Mouse (Mus musculus): Measurements from ENCODE around the gene Sec14l4.

Gene Sec14l4

DNA sequence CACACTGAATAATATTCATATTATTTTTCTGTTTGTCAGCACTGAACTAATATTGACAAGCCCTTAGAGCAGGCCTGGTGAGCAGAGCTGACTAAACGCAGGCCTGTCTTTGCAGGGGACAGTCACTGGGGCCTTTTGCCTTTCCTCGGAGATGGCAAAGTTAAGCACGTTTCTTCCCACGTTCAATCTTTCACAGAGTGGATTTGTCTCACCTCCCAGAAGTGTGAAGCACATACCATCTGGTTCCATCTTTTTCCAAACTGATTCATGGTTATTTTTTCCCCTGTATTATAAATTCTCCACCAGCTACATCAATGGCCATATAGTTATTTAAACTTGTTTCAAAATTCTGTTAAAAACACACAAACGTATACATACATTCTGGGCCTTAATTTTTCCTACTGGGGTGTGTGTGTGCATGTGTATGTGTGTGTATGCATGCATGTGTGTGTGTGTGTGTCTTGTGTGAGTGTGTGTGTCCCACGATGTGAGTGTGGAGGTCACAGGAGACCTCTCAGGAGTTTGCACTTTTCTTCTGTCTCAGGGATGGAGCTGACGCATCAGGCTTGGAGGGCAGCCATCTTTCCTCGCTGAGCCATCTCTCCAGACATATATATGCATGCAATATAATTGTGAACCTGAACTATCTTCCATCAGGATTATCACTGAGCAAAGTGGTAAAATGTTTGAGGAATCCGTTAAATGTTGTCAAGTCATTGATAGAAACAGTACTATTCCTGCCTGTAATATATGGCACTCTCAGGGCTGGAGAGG, 3.5 kb upstream of the Sec14l4 start:
- no peak for DNase-seq (ENCODE audit: low spot score)

DNA sequence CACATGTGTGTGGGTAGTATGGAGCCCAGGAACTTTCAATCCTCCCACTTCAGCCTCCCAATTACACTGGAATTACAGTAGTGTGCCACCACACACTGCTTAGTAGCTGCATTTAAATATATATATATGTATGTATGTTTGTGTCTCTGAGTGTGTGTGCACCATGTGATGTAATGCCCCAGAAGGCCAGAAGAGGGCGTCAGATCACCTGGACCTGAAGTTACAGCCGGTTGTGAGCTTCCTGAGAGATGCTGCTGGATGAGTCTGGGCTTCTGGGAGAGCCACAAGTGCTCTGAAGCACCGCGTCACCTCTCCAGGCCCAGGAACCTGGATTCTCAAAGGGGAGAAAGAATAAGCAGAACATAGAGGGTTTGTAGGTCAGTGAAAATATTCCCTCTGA, 1.9 kb upstream of the Sec14l4 start:
- no peak for DNase-seq (ENCODE audit: low spot score)

DNA sequence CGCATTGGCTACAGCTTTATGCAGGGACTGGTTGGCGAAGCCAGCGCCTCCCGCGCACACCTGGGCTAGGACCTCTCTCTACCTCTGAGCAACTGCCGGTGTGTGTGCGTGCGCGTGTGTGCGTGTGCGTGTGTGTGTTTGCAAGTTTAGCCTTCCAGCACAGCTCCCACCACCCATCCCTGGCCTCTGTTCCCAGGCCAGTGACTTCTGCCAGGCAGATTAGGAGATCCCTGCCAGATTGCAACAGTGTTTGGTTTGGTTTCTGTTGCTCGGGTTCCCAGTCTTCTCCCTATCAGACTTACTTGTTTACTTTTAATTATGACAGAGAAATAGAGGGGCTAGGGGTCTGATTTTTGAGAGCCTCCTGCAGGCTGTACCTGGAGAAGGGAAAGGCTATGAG, 699 bp downstream of the Sec14l4 start:
- no peak for DNase-seq (ENCODE audit: low spot score)

DNA sequence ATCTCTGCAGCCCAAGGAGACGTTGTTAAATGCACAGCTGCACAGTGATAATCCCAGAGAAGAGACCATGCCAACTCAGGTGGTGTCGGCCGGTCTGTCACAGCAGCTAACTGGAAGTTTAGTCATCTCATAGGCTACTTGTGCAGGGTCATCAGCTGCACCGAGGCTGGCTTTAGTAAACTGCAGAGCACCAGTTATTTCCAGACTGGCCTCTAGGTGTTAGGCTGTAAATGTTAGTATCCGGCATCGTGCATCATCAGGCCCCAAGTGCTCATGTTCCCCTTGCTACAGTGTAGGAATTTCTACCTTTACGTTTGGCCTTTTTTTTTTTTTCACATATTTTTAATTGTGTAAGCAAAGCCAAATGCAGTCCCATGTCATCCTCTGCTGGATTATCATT, 2.2 kb downstream of the Sec14l4 start:
- DNase-seq (ENCODE audit: low spot score): no peak

DNA sequence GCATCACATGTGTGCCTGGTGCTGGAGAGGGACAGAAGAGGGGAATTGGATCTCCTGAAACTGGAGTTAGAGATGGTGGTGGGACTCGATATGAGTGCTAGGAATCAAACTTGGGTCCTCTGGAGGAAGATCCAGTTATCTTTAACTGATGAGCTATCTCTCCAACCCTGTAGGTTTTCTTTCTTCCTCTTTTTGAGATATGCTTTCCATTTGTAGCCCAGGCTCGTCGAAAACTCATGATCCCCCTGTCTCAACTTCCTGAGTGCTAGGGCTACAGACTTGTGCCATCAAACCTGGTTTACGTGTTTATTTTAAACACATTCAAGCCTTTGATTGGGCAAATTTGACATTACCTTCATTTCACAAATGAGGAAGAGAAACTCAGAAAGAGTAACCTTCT, 2.9 kb downstream of the Sec14l4 start:
- DNase-seq (ENCODE audit: low spot score): no peak

DNA sequence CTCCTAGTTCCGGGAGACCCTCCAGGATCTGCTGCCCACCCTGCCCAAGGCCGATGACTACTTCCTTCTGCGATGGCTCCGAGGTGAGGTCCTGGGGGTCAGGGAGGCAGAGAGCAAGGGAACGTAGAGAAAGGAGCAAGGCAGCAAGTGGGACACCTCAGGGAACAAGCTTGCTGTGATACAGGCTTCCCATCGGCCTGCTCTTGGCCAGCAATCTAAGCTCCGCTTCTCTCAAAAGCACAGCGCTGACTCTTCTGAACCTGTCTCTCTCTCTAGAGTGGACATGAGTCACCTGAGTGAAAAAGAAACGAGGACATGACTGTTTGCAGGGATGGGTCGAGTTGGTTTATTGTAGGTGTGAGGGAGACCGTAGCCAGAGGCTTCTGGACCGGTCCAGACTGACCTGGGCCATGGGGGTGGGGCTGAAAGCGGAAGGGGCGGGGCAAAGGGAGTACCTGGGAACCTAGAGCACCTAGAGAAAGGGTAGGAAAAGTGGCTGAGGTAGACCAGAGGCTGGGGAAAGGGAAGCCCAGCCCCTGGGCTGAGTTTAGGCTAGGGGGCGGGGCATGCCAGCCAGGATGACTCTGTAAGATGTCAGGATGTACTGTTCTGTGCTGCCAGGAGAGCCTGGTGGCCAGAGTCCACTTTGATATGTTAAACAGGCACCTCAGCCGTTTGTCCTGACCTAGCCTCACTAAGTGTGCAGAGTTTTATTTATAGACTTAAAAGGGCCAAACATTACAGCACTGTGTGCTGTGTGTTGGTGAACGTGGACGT, 4.0 kb downstream of the Sec14l4 start:
- DNase-seq (ENCODE audit: low spot score): no peak

DNA sequence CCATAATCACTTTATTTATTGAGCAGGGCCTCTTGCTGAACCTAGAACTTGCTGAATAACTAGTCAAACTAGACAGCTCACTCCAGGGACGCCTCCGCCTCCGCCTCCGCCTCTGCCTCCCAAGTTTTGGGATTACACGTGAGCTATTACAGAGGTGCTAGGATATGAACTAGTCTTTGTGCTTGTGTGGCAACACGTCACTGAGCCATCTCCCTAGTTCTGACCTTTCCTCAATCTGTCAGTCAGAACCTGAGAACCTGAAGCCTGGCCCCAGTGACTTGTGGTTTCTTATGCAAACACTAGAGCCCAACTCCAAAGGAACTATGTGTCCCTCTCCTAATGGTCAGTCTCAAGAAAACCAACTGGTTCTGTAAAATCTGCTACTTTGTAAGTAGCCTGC, 4.7 kb downstream of the Sec14l4 start:
- DNase-seq (ENCODE audit: low spot score): no peak

DNA sequence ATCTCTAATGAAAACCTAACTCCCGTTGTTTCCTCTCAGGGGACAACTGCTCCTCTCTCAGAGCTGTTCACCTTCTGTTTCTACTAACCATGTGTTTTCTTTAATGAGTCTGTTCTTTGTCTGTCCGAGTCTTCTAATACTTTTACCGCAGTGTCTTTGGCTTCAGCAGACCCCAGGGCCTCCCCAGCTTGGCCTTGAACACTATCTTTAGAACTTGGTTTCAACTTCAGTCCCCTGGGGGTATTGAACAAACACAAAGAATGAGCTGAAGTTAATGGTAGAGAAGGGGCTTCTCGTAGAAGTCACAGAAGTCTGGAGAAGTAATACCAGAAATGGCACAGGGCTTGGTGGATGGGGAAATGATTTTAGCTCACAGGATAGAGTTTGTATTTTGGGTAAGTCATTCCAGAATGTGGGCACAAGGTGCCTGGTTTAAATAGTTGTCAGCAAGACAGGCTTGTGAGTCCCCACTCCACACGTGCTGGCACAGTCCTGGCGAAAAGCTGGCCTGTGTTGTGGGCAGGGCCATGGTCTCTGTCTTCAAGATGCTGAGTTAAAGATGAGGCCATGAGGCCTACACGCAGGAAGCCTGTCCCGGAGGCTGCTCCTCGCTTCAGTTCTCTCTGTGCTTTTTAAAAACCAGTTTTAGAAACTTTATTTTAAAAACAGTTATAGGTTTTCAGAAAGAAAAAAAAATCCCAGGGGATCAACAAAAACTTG, 5.3 kb downstream of the Sec14l4 start:
- DNase-seq (ENCODE audit: low spot score): no peak

DNA sequence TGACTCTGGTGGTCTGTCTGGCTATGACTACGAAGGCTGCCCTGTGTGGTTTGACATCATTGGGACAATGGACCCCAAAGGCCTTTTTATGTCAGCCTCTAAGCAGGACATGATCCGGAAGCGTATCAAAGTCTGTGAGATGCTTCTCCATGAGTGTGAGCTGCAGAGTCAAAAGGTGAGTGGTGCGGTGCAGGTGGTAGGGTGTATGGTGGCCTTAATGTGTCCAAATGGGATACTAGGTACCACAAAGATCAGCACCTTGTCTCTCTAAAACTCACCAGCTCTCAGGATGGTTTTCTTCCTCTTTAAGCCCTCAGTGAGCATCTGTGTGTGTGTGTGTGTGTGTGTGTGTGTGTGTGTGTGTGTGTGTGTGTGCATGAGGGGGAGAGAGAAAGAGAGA, 8.7 kb downstream of the Sec14l4 start:
- no peak for DNase-seq (ENCODE audit: low spot score)

DNA sequence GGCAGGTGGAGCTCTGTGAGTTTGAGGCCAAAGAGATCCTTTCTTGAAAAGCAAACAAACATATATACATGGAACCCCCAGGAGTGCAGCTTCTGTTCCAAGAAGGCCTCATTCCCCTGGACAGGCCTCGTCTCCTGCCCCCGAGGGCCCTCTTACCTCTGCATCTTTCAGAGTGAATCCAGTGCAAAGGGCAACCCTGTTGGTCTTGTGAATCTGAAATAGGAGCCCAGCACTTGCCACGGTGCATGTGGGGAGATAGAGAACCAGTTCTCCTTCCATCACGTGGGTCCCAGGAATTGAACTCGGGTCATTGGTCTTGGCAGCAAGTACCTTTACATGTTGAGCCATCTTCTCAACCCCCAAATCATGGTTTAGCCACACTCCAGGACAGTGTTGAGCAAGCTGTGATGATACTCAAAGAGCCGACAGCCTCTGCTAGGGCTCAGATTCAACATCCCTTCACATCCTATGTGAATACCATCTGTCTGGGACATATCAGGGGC, 9.9 kb downstream of the Sec14l4 start:
- DNase-seq (ENCODE audit: low spot score): no peak

DNA sequence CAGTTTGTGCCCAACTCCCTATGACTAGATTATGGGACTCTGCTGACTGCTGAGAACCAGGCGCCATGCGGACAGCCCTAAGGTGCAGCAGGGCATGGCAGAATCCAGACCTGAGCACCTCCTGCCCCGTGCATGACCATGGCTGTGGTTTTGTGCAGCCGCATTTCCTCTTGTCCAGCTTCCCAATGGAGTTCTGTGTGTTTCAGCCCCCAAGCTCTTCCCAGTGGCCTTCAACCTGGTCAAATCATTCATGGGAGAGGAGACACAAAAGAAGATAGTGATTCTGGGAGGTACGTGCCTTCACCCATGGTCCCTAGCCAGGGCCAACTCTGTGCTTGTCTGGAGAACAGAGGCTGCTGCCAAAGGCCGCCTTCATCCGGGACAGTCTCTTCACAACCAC, 11.8 kb downstream of the Sec14l4 start:
- no peak for DNase-seq (ENCODE audit: low spot score)

DNA sequence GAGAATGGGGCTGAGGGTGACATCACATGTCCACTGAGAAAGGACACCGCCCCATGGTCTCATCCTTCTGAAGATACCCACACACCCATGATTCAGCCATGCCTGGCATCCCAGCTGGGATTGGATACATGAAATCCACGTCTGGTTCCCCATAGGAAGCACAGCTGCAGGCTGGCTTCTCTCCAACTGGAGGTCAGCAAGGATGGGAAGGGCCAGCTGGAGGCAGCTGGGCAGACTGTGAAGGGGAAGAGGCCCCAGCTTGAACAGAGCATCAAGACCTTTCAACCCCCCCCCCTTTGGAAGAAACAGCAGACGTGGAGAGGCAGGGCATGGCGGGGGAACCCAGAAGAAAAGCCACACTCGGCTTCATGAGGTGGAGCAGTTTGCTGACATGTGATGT, 15.3 kb downstream of the Sec14l4 start:
- DNase-seq (ENCODE audit: low spot score): no peak

DNA sequence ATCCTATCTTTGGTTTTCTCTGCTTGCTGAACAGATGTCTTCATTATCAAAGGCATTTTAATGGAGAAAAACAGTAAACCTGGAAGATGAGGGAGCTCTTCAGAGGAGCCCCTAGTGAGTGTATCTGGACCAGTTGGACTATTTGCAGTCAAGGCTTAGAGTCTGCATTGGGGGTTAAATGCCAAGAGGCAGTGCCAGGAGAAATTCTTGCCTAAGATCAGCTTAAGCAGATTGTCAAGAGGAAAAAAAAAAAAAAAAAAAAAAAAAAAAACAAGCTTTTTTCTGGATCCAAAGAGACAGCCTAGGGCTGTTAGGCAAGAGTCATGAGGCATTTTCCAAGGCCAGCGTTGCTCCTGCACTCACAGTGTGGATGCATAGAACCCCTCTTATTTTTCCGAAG, 16.5 kb downstream of the Sec14l4 start:
- no peak for DNase-seq (ENCODE audit: low spot score)

DNA sequence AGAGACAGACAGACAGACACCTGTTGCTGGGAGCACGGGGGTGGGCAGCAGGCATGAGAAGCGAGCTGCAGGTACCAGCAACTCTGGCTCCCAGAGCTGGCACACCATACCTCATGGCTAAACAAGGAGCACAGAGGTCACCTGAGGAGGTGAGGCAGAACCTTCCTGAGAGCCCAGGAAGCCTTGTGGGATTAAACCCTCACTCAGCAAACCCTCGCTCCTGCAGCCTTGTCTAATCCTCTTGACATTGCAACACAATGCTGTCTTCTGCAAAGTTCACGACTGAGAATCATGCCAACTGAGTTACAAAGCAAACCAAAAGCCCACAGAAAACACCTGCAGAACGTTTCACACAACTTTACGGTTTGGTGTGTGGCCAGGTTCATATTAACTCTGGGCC, 17.2 kb downstream of the Sec14l4 start:
- DNase-seq (ENCODE audit: low spot score): no peak

DNA sequence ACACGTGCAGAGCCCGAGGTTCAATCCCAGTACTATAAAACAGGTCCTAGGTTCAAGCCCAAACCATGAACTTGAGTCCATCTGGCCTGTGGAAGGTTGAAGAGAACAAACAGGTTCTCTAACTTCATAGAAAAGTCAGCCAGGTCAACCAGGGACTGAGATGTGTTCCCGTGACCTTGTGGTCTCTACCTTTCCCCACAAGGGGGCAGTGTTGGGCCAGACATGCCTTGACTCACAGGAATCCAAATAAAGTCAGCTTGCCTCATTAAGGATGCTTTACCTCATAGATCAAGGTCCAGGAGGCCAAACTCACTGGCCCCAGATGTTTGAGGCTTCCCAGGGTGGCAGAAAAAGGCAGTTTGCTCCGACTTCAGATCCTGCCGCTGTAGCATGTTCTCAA, 22.3 kb downstream of the Sec14l4 start:
- DNase-seq (ENCODE audit: low spot score): peak; percentile 62

DNA sequence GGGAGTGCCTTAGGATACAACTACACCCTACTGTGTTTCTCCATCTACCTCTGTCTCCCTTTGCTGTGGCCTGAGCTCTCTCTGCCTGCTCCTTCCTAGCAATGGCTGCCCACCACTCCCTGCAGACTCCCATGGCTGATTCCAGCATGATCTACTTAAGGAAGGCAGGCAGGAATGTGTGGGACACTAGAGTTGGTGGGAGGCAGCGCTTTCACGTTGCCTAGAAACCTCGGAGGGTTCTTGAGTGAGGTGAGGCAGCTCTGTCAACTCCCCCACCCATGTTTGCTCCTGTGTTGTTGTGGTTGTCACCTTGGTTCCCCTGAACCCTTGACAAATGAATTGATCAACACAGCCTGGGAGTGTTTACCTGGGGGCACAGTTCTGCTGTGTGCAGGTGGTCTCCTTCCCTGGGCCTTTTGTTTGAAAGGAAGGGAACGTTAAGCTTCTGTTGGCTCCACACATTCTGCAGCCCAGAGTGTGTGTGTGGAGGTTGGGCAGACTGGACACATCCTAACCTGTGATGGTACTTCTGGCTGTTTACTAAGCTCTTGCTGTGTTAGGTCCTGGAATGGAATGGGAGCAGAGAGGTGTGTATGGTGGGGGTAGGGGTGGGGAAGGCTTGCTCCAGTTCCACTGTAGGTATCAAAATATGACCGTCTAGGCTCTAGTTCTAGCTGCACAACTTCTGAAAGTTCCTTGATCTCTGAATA, 29.8 kb downstream of the Sec14l4 start:
- no peak for DNase-seq (ENCODE audit: low spot score)

DNA sequence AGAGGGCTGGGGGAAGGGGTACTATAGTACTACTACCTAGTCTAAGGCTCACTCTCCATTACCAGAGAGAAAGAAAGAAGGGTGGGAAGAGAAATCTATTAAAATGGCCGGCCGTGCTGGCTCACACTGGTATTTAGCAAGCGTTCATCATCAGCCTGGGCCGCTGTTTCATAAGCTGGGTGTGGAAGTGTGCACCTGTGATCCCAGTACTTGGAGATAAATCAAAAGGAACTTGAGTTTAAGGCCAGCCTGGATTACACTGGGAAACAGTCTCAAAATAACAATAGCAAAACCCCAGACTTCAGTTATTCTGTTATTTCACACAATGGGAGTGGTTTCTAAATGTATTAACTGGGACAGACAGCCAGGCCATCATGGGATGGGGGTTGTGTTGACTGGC, 31.3 kb downstream of the Sec14l4 start:
- DNase-seq (ENCODE audit: low spot score): no peak

DNA sequence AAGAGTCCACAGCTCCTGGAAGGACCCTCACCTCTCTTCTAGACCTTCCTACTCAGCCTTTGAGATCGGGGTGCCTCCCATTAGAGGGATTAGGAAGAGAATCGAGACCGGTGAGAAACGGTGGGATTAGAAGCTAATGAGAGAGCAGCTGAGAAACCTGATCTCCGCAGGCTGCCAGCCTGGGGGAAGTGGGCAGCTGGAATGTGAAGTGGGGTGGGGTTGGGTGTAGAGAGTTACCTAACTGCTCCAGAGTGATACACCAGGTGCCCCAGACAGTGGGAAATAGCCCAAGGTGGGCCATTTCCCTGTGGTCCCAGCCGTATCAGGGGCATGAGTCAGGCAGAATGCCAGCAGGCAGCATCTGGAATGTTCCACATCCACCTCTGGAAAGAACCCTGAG, 31.7 kb downstream of the Sec14l4 start:
- no peak for DNase-seq (ENCODE audit: low spot score)

DNA sequence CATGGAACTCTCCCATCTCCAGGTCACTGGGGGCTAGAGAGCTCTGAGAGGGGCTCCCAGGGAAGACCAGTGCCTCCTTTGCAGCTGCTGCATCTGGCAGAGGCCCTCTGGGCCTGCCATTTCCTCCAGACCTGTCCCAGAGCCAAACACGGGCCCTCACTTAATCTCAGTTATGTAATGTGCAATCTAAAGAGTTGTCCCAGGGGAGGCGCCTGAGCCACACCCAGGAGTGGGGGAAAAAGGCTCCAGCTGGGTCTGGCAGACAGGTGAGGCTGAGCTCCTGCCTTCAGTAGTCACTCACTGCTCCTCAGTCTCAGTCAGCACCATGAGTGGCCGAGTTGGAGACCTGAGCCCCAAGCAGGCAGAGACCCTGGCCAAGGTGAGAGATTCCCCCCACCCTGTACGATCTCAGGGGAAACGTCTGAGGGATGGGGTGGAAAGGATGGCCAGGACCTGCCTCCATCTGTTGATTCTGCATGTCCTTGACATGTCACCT, 33.4 kb downstream of the Sec14l4 start, which contains the start of gene Sec14l3:
Gene Sec14l3 (plus strand): TSS at position 215 of the 496 bp plus-strand sequence.
- no peak for DNase-seq (ENCODE audit: low spot score)

DNA sequence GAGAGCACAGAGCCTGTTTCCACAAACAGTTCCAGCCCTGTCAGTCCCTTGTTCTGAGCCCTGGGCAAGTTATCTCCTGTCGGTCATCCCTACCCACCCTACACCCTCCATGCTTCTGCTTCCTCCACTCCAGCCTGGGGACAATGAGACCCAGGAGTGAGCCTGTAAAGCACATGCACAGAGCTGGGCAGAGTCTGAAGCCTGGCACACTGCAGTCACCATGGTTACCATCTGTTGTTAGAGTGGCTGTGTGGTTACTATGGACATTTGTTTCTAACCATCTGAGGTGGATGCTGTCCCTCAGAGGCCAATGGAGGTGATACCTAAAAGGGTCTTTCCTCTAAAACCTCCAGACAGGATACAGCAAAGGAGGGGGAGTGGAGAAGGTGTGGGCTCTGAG, 38.4 kb downstream of the Sec14l4 start:
- no peak for DNase-seq (ENCODE audit: low spot score)

DNA sequence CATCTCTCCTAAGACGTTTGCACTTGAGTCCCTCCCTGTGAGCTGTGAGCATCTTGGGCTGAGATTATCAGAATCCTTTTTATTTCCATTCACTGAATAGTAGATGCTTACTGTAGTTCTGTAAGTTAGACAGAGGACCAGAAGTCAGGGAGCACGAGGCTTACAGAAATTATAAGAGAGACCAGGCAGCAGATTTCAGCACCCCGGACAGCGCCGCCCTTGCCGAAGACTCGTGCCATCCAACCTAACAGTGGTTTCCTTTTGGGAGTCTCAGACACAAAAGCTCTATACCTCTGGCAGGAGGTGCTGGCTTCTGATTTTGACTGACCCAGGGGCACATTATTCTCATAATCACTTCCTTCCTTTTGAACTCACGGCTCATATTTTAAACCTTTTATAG, 45.4 kb downstream of the Sec14l4 start:
- DNase-seq (ENCODE audit: low spot score): peak; percentile 52

Measured in urinary bladder, postnatal 25 days (tissue).